Mouse (Mus musculus) neural tube, embryonic 12.5 days (tissue): ENCODE results near the gene Gm10401. TPM values are rescaled to one million over a fixed set of nuclear protein-coding genes. Genes with fewer than 3 reads are reported as not detected.

Source experiments
- ATAC-seq: fragments of 200-750 bp; cut with Nextera tagmentation; 2 replicates; pipeline ENCODE4 v1.8.0; 2017; ENCODE audit warnings: low read depth, mild to moderate bottlenecking, moderate TSS enrichment, moderate library complexity; ENCODE audit not compliant: low FRiP score
- H3K27ac ChIP-seq: fragments of 300-500 bp; sonication (generic); 2 replicates; pipeline ENCODE4 v1.5.1; 2016
- H3K27me3 ChIP-seq: fragments of 300-500 bp; sonication (generic); replicated peaks from 2 replicates; pipeline ENCODE4 v1.6.1; 2016; ENCODE audit warnings: mild to moderate bottlenecking
- H3K36me3 ChIP-seq: fragments of 300-500 bp; sonication (generic); 2 replicates; pipeline ENCODE4 v1.6.1; 2016; ENCODE audit warnings: mild to moderate bottlenecking
- H3K4me1 ChIP-seq: fragments of 300-500 bp; sonication (generic); 2 replicates; pipeline ENCODE4 v1.6.1; 2016
- H3K4me2 ChIP-seq: fragments of 300-500 bp; sonication (generic); replicated peaks from 2 replicates; pipeline ENCODE4 v1.6.1; 2016; ENCODE audit warnings: mild to moderate bottlenecking
- H3K4me3 ChIP-seq: fragments of 300-500 bp; sonication (generic); 2 replicates; pipeline ENCODE4 v1.5.1; 2016
- H3K9ac ChIP-seq: fragments of 300-500 bp; sonication (generic); 2 replicates; pipeline ENCODE4 v1.6.1; 2016; ENCODE audit warnings: mild to moderate bottlenecking
- H3K9me3 ChIP-seq: fragments of 300-500 bp; sonication (generic); 2 replicates; pipeline ENCODE4 v1.6.1; 2016; ENCODE audit warnings: mild to moderate bottlenecking
- WGBS: fragments of 180-500 bp; shearing (Covaris S2); methylation state at CpG from one replicate; pipeline ENCODE4 v1.1.7; 2016; 5-methylcytosine and 5-hydroxymethylcytosine counted together
- polyA plus RNA-seq: library from polyadenylated mRNA; unstranded; fragments of >200 nt; fragmentation: Nextera tagmentation; extraction: Ambion mirVana; gene quantifications from 2 replicates; pipeline ENCODE4 v1.2.1, GENCODE M21; 2016

Gm10401 gene
- polyA plus RNA-seq, 1 experiment from 2014 or later: 27.1 TPM

GRCm38 (mm10) chr5:115060977-115061376 lies 37.1 kb downstream of the Gm10401 start:
- Histone ChIP-seq H3K36me3 (peaks cover 10% of the 10 kb centered on the region; the same call in 1 of the 2 replicates), H3K9me3 (no peaks in the 10 kb centered on the region), H3K27ac (no peak overlapping the region), H3K4me3 (no peak overlapping the region), H3K4me1 (no peaks in the 10 kb centered on the region), H3K9ac (no peak overlapping the region), H3K4me2 (no peak overlapping the region), H3K27me3 (no peaks in the 10 kb centered on the region)
- 93% methylated on average over 3 of the region's 3 CpGs for WGBS
- no peak for ATAC-seq

DNA sequence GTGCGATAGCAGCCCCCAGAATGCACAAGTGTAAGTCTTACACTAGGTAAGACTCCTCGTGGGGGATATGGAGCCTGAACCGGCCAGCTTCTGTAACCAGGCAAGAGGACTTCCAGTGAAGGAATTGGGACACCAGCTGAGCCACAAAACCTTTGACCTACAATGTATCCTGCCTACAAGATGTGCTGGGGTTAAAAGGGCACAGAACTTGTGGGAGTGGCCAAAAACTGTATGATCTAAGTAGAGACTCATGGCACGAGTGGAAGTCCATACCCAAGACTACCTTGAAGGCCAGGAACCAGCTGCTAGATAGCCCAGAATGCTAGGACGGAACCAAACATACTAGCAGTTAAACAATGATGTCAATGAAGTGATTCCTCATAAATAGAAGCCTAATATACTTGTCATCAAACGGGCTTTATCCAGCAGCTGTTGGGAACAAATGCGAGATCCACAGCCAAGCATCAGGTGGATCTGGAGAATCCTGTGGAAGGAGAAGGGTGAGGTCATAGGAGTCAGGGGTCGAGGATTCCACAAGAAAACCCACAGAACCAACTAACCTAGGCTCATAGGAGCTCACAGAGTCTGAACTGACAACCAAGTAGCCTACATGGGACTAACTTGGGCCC lies 37.9 kb downstream of the Gm10401 start:
- Histone ChIP-seq H3K27me3 (no peaks in the 10 kb centered on the region), H3K27ac (no peak overlapping the region), H3K9ac (no peak overlapping the region), H3K4me2 (no peak overlapping the region), H3K4me3 (no peak overlapping the region), H3K9me3 (no peaks in the 10 kb centered on the region), H3K4me1 (no peaks in the 10 kb centered on the region), H3K36me3 (peaks cover 10% of the 10 kb centered on the region; the same call in 1 of the 2 replicates)
- no peak for ATAC-seq
- 89% methylated on average over 8 of the region's 8 CpGs for WGBS

GRCm38 (mm10) chr5:115058584-115059297 lies 39.4 kb downstream of the Gm10401 start:
- 0 out of 2 replicates have a peak, but pooled peaks cover 2% of the 10 kb centered on the region for H3K4me1 ChIP-seq
- no peak overlapping the region for H3K4me2 ChIP-seq
- H3K9me3 ChIP-seq: no peaks in the 10 kb centered on the region
- no peak overlapping the region for H3K9ac ChIP-seq
- 91% methylated on average over 7 of the region's 7 CpGs for WGBS
- no peak overlapping the region for H3K4me3 ChIP-seq
- peaks cover 6% of the 10 kb centered on the region; the same call in 1 of the 2 replicates for H3K36me3 ChIP-seq
- H3K27me3 ChIP-seq: no peaks in the 10 kb centered on the region
- ATAC-seq: no peak
- no peak overlapping the region for H3K27ac ChIP-seq

DNA sequence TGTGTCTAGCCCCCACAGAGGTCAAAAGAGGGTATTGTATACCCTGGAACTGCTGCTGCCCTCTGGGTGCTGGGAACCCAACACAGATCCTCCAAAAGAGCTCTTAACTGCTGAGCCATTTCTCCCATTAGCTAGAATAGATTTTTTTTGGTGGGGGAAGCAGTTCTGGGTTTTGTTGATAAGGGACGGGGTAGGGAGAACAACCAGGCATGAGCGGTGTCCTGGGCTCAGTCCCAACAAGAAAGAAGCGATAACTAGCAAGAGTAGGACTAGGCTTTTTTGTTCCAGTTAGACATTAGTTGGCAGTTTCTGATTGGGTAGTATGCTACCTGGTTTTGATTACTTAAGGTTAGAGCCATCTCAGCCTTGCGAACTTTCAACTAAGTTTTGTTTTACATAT lies 40.9 kb downstream of the Gm10401 start:
- 96% methylated on average over 4 of the region's 4 CpGs for whole genome bisulfite sequencing
- no peak overlapping the region for H3K4me3 ChIP-seq
- no peak overlapping the region for H3K9ac ChIP-seq
- no peaks in the 10 kb centered on the region for H3K27me3 ChIP-seq
- H3K9me3 ChIP-seq: no peaks in the 10 kb centered on the region
- H3K4me2 ChIP-seq: no peak overlapping the region
- H3K36me3 ChIP-seq: peaks cover 6% of the 10 kb centered on the region; the same call in 1 of the 2 replicates
- no peak for ATAC-seq
- no peak overlapping the region for H3K27ac ChIP-seq
- 0 out of 2 replicates have a peak, but pooled peaks cover 9% of the 10 kb centered on the region for H3K4me1 ChIP-seq

DNA sequence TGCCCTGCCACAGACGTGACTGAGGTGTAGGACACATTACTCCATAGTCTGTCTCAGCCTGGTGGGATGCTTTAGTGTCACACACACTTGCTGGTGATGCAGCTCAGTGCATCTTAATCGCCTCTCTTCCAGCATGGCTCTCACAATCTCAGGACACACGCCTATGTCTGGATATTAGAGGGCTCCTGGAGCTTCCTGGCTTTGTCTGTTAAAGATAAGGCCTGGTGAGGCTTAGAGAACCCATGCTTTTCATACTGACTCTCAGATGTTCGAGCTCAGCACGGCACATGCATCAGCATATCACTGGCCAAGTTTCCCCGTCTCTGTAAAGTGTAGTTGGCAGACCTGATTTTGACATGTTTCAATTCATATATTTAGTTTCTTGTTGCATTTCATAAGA lies 42.7 kb downstream of the Gm10401 start:
- Histone ChIP-seq H3K27ac (no peak overlapping the region), H3K27me3 (no peaks in the 10 kb centered on the region), H3K9me3 (no peaks in the 10 kb centered on the region), H3K9ac (no peak overlapping the region), H3K4me2 (no peak overlapping the region), H3K36me3 (no peaks in the 10 kb centered on the region), H3K4me3 (no peak overlapping the region), H3K4me1 (0 out of 2 replicates have a peak, but pooled peaks cover 12% of the 10 kb centered on the region)
- WGBS: 86% methylated on average over 6 of the region's 6 CpGs
- no peak for ATAC-seq

GRCm38 (mm10) chr5:115053791-115054396 lies 44.2 kb downstream of the Gm10401 start:
- no peak for ATAC-seq
- Histone ChIP-seq H3K4me3 (no peak overlapping the region), H3K4me2 (no peak overlapping the region), H3K36me3 (no peaks in the 10 kb centered on the region), H3K4me1 (0 out of 2 replicates have a peak, but pooled peaks cover 12% of the 10 kb centered on the region), H3K27me3 (no peaks in the 10 kb centered on the region), H3K9ac (no peak overlapping the region), H3K9me3 (no peaks in the 10 kb centered on the region), H3K27ac (no peak overlapping the region)
- WGBS: 59% methylated on average over 22 of the region's 22 CpGs

DNA sequence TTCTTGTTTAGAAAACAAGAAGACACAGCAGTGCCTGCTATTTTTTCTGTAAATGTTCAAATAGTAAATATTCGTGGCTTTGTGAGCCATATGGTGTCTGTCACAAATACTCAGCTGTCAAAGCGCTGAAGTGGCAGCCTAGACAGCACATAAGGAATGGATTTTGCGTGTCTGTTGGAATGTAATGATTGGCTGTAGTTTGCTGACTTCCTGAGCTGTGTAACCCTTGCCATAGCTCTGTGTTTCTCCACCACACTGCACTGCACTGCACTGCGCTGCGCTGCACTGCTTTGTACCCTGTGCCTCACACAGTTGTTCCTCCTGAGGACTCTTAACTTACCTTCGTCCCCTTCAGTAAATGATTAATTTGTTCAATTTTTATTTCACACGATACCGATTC lies 45.5 kb downstream of the Gm10401 start:
- Histone ChIP-seq H3K27ac (no peak overlapping the region), H3K9ac (no peak overlapping the region), H3K4me2 (no peak overlapping the region), H3K4me1 (0 out of 2 replicates have a peak, but pooled peaks cover 12% of the 10 kb centered on the region), H3K9me3 (no peaks in the 10 kb centered on the region), H3K27me3 (no peaks in the 10 kb centered on the region), H3K4me3 (no peak overlapping the region), H3K36me3 (no peaks in the 10 kb centered on the region)
- no peak for ATAC-seq
- 83% methylated on average over 8 of the region's 8 CpGs for WGBS

DNA sequence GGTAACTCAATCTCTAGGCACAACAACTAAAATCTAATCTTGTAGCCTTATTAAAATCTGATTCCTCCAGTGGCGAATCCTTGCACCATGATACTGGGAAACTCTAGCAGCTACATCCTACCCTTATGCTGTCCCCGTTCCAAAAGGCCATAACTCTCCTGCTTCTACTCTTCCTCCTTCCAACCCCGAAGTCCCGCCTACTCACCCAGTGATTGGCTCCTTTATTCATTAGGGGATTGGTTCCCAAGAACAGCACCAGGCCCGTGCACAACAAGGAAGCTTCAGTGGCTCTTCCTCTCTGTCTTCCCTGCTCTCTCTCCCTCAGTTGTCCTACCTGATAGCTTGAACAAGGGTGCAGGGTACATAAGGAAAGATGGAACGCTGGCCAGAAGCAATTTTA lies 47.3 kb downstream of the Gm10401 start:
- Histone ChIP-seq H3K4me2 (no peak overlapping the region), H3K9me3 (no peaks in the 10 kb centered on the region), H3K27ac (no peak overlapping the region), H3K36me3 (no peaks in the 10 kb centered on the region), H3K4me3 (no peak overlapping the region), H3K9ac (no peak overlapping the region), H3K27me3 (no peaks in the 10 kb centered on the region), H3K4me1 (0 out of 2 replicates have a peak, but pooled peaks cover 12% of the 10 kb centered on the region)
- WGBS: 85% methylated on average over 6 of the region's 6 CpGs
- no peak for ATAC-seq

DNA sequence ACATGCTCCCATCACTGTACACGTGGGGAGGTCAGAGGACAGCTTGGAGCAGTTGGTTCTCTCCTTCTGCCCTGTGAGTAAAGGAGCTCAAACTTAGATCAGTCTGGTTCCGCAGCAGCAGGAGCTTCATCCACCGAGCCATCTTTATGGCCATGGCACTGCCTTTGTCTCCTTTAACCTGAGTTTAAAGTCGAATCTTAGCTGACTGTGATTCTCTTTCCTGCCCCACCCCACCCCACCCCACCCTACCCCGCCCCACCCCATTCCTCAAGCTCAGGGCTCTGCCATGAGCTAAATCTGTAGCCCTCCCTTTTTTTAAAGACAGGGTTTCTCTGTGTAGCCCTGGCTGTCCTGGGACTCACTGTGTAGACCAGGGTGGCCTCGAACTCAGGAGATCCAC lies 48.4 kb downstream of the Gm10401 start:
- Histone ChIP-seq H3K9ac (no peak overlapping the region), H3K4me3 (no peak overlapping the region), H3K9me3 (no peaks in the 10 kb centered on the region), H3K27ac (no peak overlapping the region), H3K36me3 (peaks cover 3% of the 10 kb centered on the region; the same call in 1 of the 2 replicates), H3K4me2 (no peak overlapping the region), H3K27me3 (no peaks in the 10 kb centered on the region), H3K4me1 (0 out of 2 replicates have a peak, but pooled peaks cover 12% of the 10 kb centered on the region)
- no peak for ATAC-seq
- 86% methylated on average over 6 of the region's 6 CpGs for WGBS

Other genes with a start within 250 kb of the Gm10401 start
- not detected in 2 replicates for gene 4930519G04Rik, start 244.6 kb downstream of the Gm10401 start, polyA plus RNA-seq
- gene Gm9936, start 239.6 kb downstream of the Gm10401 start, polyA plus RNA-seq: 0.45 and 0.71 TPM in 2 replicates
- 1.3 and 2.5 TPM in 2 replicates for gene Oasl2, start 201.4 kb downstream of the Gm10401 start, polyA plus RNA-seq
- gene Oasl1, start 175.1 kb downstream of the Gm10401 start, polyA plus RNA-seq: 0.38 and 0.61 TPM in 2 replicates
- gene 2210016L21Rik, start 156.1 kb downstream of the Gm10401 start, polyA plus RNA-seq: 66.7 and 70.0 TPM in 2 replicates
- gene Hnf1a, start 127.2 kb downstream of the Gm10401 start, polyA plus RNA-seq: 0.05 TPM in 1 of 2 replicates, not detected in the other
- gene Sppl3, start 87.2 kb downstream of the Gm10401 start, polyA plus RNA-seq: 43.5 and 46.7 TPM in 2 replicates
- 45.1 and 47.9 TPM in 2 replicates for gene Acads, start 21.1 kb upstream of the Gm10401 start, polyA plus RNA-seq
- 60.4 and 61.2 TPM in 2 replicates for gene Unc119b, start 36.7 kb upstream of the Gm10401 start, polyA plus RNA-seq
- 57.7 and 64.4 TPM in 2 replicates for gene Mlec, start 59.9 kb upstream of the Gm10401 start, polyA plus RNA-seq
- gene Cabp1, start 96.1 kb upstream of the Gm10401 start, polyA plus RNA-seq: 24.0 and 24.6 TPM in 2 replicates
- 110 and 113 TPM in 2 replicates for gene Pop5, start 137.5 kb upstream of the Gm10401 start, polyA plus RNA-seq
- gene Rnf10, start 174.6 kb upstream of the Gm10401 start, polyA plus RNA-seq: 230 TPM in 2 replicates
- gene Coq5, start 181.4 kb upstream of the Gm10401 start, polyA plus RNA-seq: 54.1 and 55.6 TPM in 2 replicates
- 1,356 and 1,433 TPM in 2 replicates for gene Dynll1, start 202.7 kb upstream of the Gm10401 start, polyA plus RNA-seq
- gene Srsf9, start 228.9 kb upstream of the Gm10401 start, polyA plus RNA-seq: 314 and 343 TPM in 2 replicates
- gene Gatc, start 242.9 kb upstream of the Gm10401 start, polyA plus RNA-seq: 31.2 and 35.3 TPM in 2 replicates
- gene Triap1, start 242.9 kb upstream of the Gm10401 start, polyA plus RNA-seq: 52.2 and 54.8 TPM in 2 replicates